Mouse (Mus musculus): ENCODE measurements around the gene Dagla. TPM values are rescaled to one million over a fixed set of nuclear protein-coding genes. Genes with fewer than 3 reads are reported as not detected.

The Dagla gene
- total RNA-seq, 1 experiment from 2014 or later, result not detected

GRCm38 (mm10) chr19:10266196-10266850 lies 38.4 kb downstream of the Dagla start:
- ATAC-seq (replicated peaks; ENCODE audit: insufficient number of reproducible peaks, low FRiP score, low TSS enrichment, poor library complexity, severe bottlenecking), result peak; percentile 78

- ATAC-seq (replicated peaks; ENCODE audit: insufficient number of reproducible peaks, low FRiP score, low TSS enrichment, poor library complexity, severe bottlenecking), result no peak
Measured at GRCm38 (mm10) chr19:10261369-10261768, 43.3 kb downstream of the Dagla start.

GRCm38 (mm10) chr19:10258279-10259011 lies 46.2 kb downstream of the Dagla start:
- peak; percentile 65 for ATAC-seq (replicated peaks; ENCODE audit: insufficient number of reproducible peaks, low FRiP score, low TSS enrichment, poor library complexity, severe bottlenecking)

- no peak for ATAC-seq (replicated peaks; ENCODE audit: insufficient number of reproducible peaks, low FRiP score, low TSS enrichment, poor library complexity, severe bottlenecking)
Measured at GRCm38 (mm10) chr19:10248128-10248527, 56.5 kb downstream of the Dagla start.

GRCm38 (mm10) chr19:10247165-10247564 lies 57.5 kb downstream of the Dagla start:
- no peak for ATAC-seq (replicated peaks; ENCODE audit: insufficient number of reproducible peaks, low FRiP score, low TSS enrichment, poor library complexity, severe bottlenecking)

GRCm38 (mm10) chr19:10244183-10244582 lies 60.5 kb downstream of the Dagla start:
- no peak for ATAC-seq (replicated peaks; ENCODE audit: insufficient number of reproducible peaks, low FRiP score, low TSS enrichment, poor library complexity, severe bottlenecking)

- no peak for ATAC-seq (replicated peaks; ENCODE audit: insufficient number of reproducible peaks, low FRiP score, low TSS enrichment, poor library complexity, severe bottlenecking)
Measured at GRCm38 (mm10) chr19:10242916-10243315, 61.8 kb downstream of the Dagla start.

GRCm38 (mm10) chr19:10240654-10241305 lies 63.9 kb downstream of the Dagla start, which contains the start of gene Myrf:
Myrf (minus strand) TSS chr19:10240748.
- peak; percentile 23; the same call in 1 of the 2 replicates for ATAC-seq (replicated peaks; ENCODE audit: insufficient number of reproducible peaks, low FRiP score, low TSS enrichment, poor library complexity, severe bottlenecking)

GRCm38 (mm10) chr19:10239975-10240653 lies 64.6 kb downstream of the Dagla start:
- 0 out of 2 replicates have a peak, but pooled peaks have one; percentile 5 for ATAC-seq (replicated peaks; ENCODE audit: insufficient number of reproducible peaks, low FRiP score, low TSS enrichment, poor library complexity, severe bottlenecking)

GRCm38 (mm10) chr19:10239419-10239818 lies 65.3 kb downstream of the Dagla start:
- no peak for ATAC-seq (replicated peaks; ENCODE audit: insufficient number of reproducible peaks, low FRiP score, low TSS enrichment, poor library complexity, severe bottlenecking)

GRCm38 (mm10) chr19:10238477-10238876 lies 66.2 kb downstream of the Dagla start:
- no peak for ATAC-seq (replicated peaks; ENCODE audit: insufficient number of reproducible peaks, low FRiP score, low TSS enrichment, poor library complexity, severe bottlenecking)

- no peak for ATAC-seq (replicated peaks; ENCODE audit: insufficient number of reproducible peaks, low FRiP score, low TSS enrichment, poor library complexity, severe bottlenecking)
Measured at GRCm38 (mm10) chr19:10235784-10236565, 68.7 kb downstream of the Dagla start.

- no peak for ATAC-seq (replicated peaks; ENCODE audit: insufficient number of reproducible peaks, low FRiP score, low TSS enrichment, poor library complexity, severe bottlenecking)
Measured at GRCm38 (mm10) chr19:10232327-10233017, 72.2 kb downstream of the Dagla start.

- ATAC-seq (replicated peaks; ENCODE audit: insufficient number of reproducible peaks, low FRiP score, low TSS enrichment, poor library complexity, severe bottlenecking), result no peak
Measured at GRCm38 (mm10) chr19:10231871-10232270, 72.8 kb downstream of the Dagla start.

GRCm38 (mm10) chr19:10231016-10231415 lies 73.7 kb downstream of the Dagla start:
- ATAC-seq (replicated peaks; ENCODE audit: insufficient number of reproducible peaks, low FRiP score, low TSS enrichment, poor library complexity, severe bottlenecking), result no peak

GRCm38 (mm10) chr19:10225767-10226166 lies 78.9 kb downstream of the Dagla start:
- ATAC-seq (replicated peaks; ENCODE audit: insufficient number of reproducible peaks, low FRiP score, low TSS enrichment, poor library complexity, severe bottlenecking), result no peak

GRCm38 (mm10) chr19:10224637-10225453 lies 79.8 kb downstream of the Dagla start:
- ATAC-seq (replicated peaks; ENCODE audit: insufficient number of reproducible peaks, low FRiP score, low TSS enrichment, poor library complexity, severe bottlenecking), result no peak

Measured in monocyte, adult 5-6 weeks (primary cell).